Comparison of ENCODE assay signal across 15 mouse cellular contexts in the genomic region with DNA sequence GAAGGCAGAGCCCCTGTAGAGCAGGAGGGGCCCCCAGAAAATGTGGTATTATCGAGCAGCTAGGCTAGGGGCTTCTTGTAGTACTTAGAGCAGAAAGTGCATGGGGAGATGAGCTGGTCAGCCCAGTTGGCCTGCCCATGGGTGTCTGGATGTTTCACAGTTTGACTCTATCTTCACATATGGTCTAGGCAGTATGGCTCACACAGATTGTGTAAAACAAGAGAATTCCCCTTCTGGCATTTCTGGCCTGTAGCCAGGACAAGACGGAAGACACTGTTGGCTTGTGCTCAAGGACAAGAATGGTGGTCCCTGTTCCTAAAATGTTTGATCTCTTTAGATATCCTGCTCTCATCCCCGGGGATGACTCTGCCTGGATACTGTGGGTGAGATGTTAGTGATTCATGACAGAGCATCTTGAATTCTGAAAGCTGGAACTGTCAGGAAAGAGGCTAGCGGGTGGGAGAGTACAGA.
DNase-seq lines count a peak whose midpoint lies in the region; ATAC-seq and TF ChIP-seq lines count a peak whose summit lies in the region.
"Had no signal": no experiment of that assay in that cellular context is flagged by ENCODE, and none has a peak within 500 bp of the region (broad histone marks: within the 10 kb centered on the region; RNA-seq: fewer than 3 reads in every experiment).

No protein-coding gene starts in this region.

- peaks cover 20% of the 10 kb centered on the region; the same call in 1 of the 2 replicates for H3K4me1 ChIP-seq in forebrain, embryonic 14.5 days (ENCODE audit: control insufficient read depth, insufficient read depth, low read length)
- H3K4me1 ChIP-seq in forebrain, embryonic 15.5 days: peaks cover 32% of the 10 kb centered on the region
- H3K4me1 ChIP-seq in embryonic fibroblast, embryonic 13.5 days (ENCODE audit: control insufficient read depth, insufficient read depth, low read length): peaks cover 26% of the 10 kb centered on the region

- no peak overlapping the region for H3K9ac ChIP-seq in forebrain, embryonic 14.5 days (ENCODE audit: low read length)
- H3K9ac ChIP-seq in forebrain, embryonic 15.5 days (replicated peaks): no peak overlapping the region
- H3K9ac ChIP-seq: embryonic facial prominence, embryonic 13.5 days; forebrain, embryonic 13.5 days; limb, embryonic 13.5 days; liver, postnatal 0 days had no signal

- H3K4me2 ChIP-seq in forebrain, embryonic 14.5 days (ENCODE audit: low read length): no peak overlapping the region
- H3K4me2 ChIP-seq in forebrain, embryonic 15.5 days (replicated peaks): no peak overlapping the region
- H3K4me2 ChIP-seq: embryonic facial prominence, embryonic 13.5 days; forebrain, embryonic 13.5 days; limb, embryonic 13.5 days had no signal

- TF ChIP-seq POLR2A in embryonic fibroblast, embryonic 13.5 days (IDR thresholded peaks at IDR 0.05; ENCODE audit: low read depth, low read length): no peak

- no peaks in the 10 kb centered on the region for H3K9me3 ChIP-seq in forebrain, embryonic 14.5 days (replicated peaks; ENCODE audit: control insufficient read depth, low read length)
- no peaks in the 10 kb centered on the region for H3K9me3 ChIP-seq in forebrain, embryonic 15.5 days
- H3K9me3 ChIP-seq: embryonic facial prominence, embryonic 13.5 days; forebrain, embryonic 13.5 days; limb, embryonic 13.5 days had no signal

- no peak overlapping the region for H3K27ac ChIP-seq in forebrain, embryonic 14.5 days (ENCODE audit: low read depth, low read length)
- no peak overlapping the region for H3K27ac ChIP-seq in forebrain, embryonic 15.5 days (replicated peaks)
- peak overlapping the region; percentile 83 for H3K27ac ChIP-seq in layer of hippocampus, adult 2 months
- peak overlapping the region; percentile 66 for H3K27ac ChIP-seq in embryonic fibroblast, embryonic 13.5 days (ENCODE audit: insufficient read depth, low read length)
- H3K27ac ChIP-seq: embryonic facial prominence, embryonic 13.5 days; forebrain, embryonic 13.5 days; limb, embryonic 13.5 days had no signal

- H3K4me3 ChIP-seq in forebrain, embryonic 14.5 days (ENCODE audit: low read depth, low read length): no peak overlapping the region
- no peak overlapping the region for H3K4me3 ChIP-seq in forebrain, embryonic 15.5 days
- H3K4me3 ChIP-seq in layer of hippocampus, adult 2 months: no peak overlapping the region
- no peak overlapping the region for H3K4me3 ChIP-seq in embryonic fibroblast, embryonic 13.5 days (ENCODE audit: insufficient read depth, low read length)
- H3K4me3 ChIP-seq: embryonic facial prominence, embryonic 13.5 days; forebrain, embryonic 13.5 days; limb, embryonic 13.5 days had no signal

- no peaks in the 10 kb centered on the region for H3K27me3 ChIP-seq in forebrain, embryonic 14.5 days (replicated peaks; ENCODE audit: control insufficient read depth, insufficient read depth, low read length)
- H3K27me3 ChIP-seq in forebrain, embryonic 15.5 days: no peaks in the 10 kb centered on the region
- H3K27me3 ChIP-seq: embryonic facial prominence, embryonic 13.5 days; forebrain, embryonic 13.5 days; limb, embryonic 13.5 days had no signal

- WGBS in forebrain, embryonic 14.5 days: 71% methylated on average over 4 of the region's 4 CpGs
- WGBS in forebrain, embryonic 15.5 days: 69% methylated on average over 4 of the region's 4 CpGs

- H3K36me3 ChIP-seq in forebrain, embryonic 14.5 days (ENCODE audit: control insufficient read depth, insufficient read depth, low read length): no peaks in the 10 kb centered on the region
- no peaks in the 10 kb centered on the region for H3K36me3 ChIP-seq in forebrain, embryonic 15.5 days
- H3K36me3 ChIP-seq: embryonic facial prominence, embryonic 13.5 days; limb, embryonic 13.5 days had no signal

- no peak for ATAC-seq in forebrain, embryonic 14.5 days
- no peak for ATAC-seq in forebrain, embryonic 15.5 days (replicated peaks)
- ATAC-seq: forebrain, embryonic 13.5 days; intestine, embryonic 16.5 days; liver, postnatal 0 days had no signal

- no peak for TF ChIP-seq CTCF in layer of hippocampus, adult 2 months (conservative IDR thresholded peaks at IDR 0.05)
- TF ChIP-seq CTCF in embryonic fibroblast, embryonic 13.5 days (IDR thresholded peaks at IDR 0.05; ENCODE audit: borderline replicate concordance, insufficient read depth, low read length): no peak

- peak; percentile 64 for DNase-seq in forebrain, embryonic 14.5 days (ENCODE audit: low spot score)
- DNase-seq in layer of hippocampus, adult 2 months (ENCODE audit: low spot score in 2 of 2): peak in 1 of 2 experiments; percentile 58
- no peak for DNase-seq in layer of hippocampus, adult 9-11 months
- peak; percentile 49 to 65 for DNase-seq in right cerebral cortex, postnatal 10 days (ENCODE audit: low spot score in 2 of 2)
- no peak for DNase-seq in right cerebral cortex, adult 2 months (ENCODE audit: low spot score in 2 of 2)
- DNase-seq in spleen, postnatal 36 days (ENCODE audit: low spot score in 2 of 2): no peak
- DNase-seq: adrenal gland, adult 8-10 months; heart, postnatal 14 days; liver, postnatal 0 days had no signal

Comparison
In these comparisons a context has a peak if more than half of its experiments do, and no peak if none do; other contexts are left out.
1. DNase-seq: peak in forebrain, embryonic 14.5 days (single experiment) and right cerebral cortex, postnatal 10 days (2 of 2); none in layer of hippocampus, adult 9-11 months (single experiment), right cerebral cortex, adult 2 months (0 of 2) and spleen, postnatal 36 days (0 of 2).
2. H3K27ac ChIP-seq: peak in layer of hippocampus, adult 2 months (single experiment) and embryonic fibroblast, embryonic 13.5 days (single experiment); none in forebrain, embryonic 14.5 days (single experiment) and forebrain, embryonic 15.5 days (single experiment).